Mouse (Mus musculus) midbrain, embryonic 16.5 days (tissue): ENCODE results near the gene Ostm1. TPM values are rescaled to one million over a fixed set of nuclear protein-coding genes. Genes with fewer than 3 reads are reported as not detected.

ENCODE experiments used
- ATAC-seq: fragments of 200-750 bp; cut with Nextera tagmentation; 2 replicates; pipeline ENCODE4 v1.8.0; 2017; ENCODE audit warnings: moderate TSS enrichment
- H3K27ac ChIP-seq: fragments of 300-500 bp; sonication (generic); 2 replicates; pipeline ENCODE4 v1.5.1; 2014; ENCODE audit warnings: mild to moderate bottlenecking, low read length, mixed read lengths
- H3K27me3 ChIP-seq: fragments of 300-500 bp; sonication (generic); 2 replicates; pipeline ENCODE4 v1.6.1; 2014; ENCODE audit warnings: low read depth, low read length, mixed read lengths; ENCODE audit not compliant: control insufficient read depth, insufficient read depth
- H3K36me3 ChIP-seq: fragments of 300-500 bp; sonication (generic); 2 replicates; pipeline ENCODE4 v1.6.1; 2014; ENCODE audit warnings: mild to moderate bottlenecking, low read length, moderate library complexity, mixed read lengths; ENCODE audit not compliant: control insufficient read depth, insufficient read depth
- H3K4me1 ChIP-seq: fragments of 300-500 bp; sonication (generic); 2 replicates; pipeline ENCODE4 v1.6.1; 2014; ENCODE audit warnings: mild to moderate bottlenecking, low read length, mixed read lengths; ENCODE audit not compliant: control insufficient read depth, insufficient read depth
- H3K4me2 ChIP-seq: fragments of 300-500 bp; sonication (generic); 2 replicates; pipeline ENCODE4 v1.6.1; 2014; ENCODE audit warnings: mild to moderate bottlenecking, low read length, mixed read lengths
- H3K4me3 ChIP-seq: fragments of 300-500 bp; sonication (generic); 2 replicates; pipeline ENCODE4 v1.5.1; 2014; ENCODE audit warnings: low read depth, mild to moderate bottlenecking, low read length, moderate library complexity, mixed read lengths
- H3K9ac ChIP-seq: fragments of 300-500 bp; sonication (generic); 2 replicates; pipeline ENCODE4 v1.6.1; 2014; ENCODE audit warnings: low read depth, low read length, mixed read lengths
- H3K9me3 ChIP-seq: fragments of 300-500 bp; sonication (generic); replicated peaks from 2 replicates; pipeline ENCODE4 v1.6.1; 2014; ENCODE audit warnings: mild to moderate bottlenecking, low read length, mixed read lengths; ENCODE audit not compliant: control insufficient read depth, poor library complexity, severe bottlenecking
- WGBS: fragments of 180-500 bp; shearing (Covaris S2); extraction: QIAGEN DNeasy Blood & Tissue Kit; methylation state at CpG from one replicate; pipeline ENCODE4 v1.1.7; 2014; 5-methylcytosine and 5-hydroxymethylcytosine counted together
- polyA plus RNA-seq: library from polyadenylated mRNA; unstranded; fragments of >200 nt; fragmentation: Nextera tagmentation; extraction: Ambion mirVana; gene quantifications from 2 replicates; pipeline ENCODE4 v1.2.1, GENCODE M21; 2015

The Ostm1 gene
- polyA plus RNA-seq, 1 experiment from 2014 or later, result 39.9 TPM

GRCm38 (mm10) chr10:42581694-42582565 is 1.7 kb upstream of the Ostm1 start:
- Histone ChIP-seq H3K4me3 (peak overlapping the region; percentile 37), H3K4me1 (peaks cover 26% of the 10 kb centered on the region), H3K27ac (no peak overlapping the region), H3K27me3 (peaks cover 32% of the 10 kb centered on the region), H3K9me3 (no peaks in the 10 kb centered on the region), H3K9ac (no peak overlapping the region), H3K36me3 (no peaks in the 10 kb centered on the region), H3K4me2 (peak overlapping the region; percentile 61)
- no peak for ATAC-seq
- WGBS, result 2% methylated on average over 45 of the region's 45 CpGs

- ATAC-seq, result no peak
- peak overlapping the region; percentile 61 for H3K4me2 ChIP-seq
- H3K9ac ChIP-seq, result peak overlapping the region; percentile 38; the same call in 1 of the 2 replicates
- no peaks in the 10 kb centered on the region for H3K9me3 ChIP-seq
- under 1% methylated on average over 33 of the region's 44 CpGs for WGBS
- H3K27ac ChIP-seq, result no peak overlapping the region
- peaks cover 26% of the 10 kb centered on the region for H3K4me1 ChIP-seq
- H3K36me3 ChIP-seq, result no peaks in the 10 kb centered on the region
- peak overlapping the region; percentile 37 for H3K4me3 ChIP-seq
- H3K27me3 ChIP-seq, result peaks cover 32% of the 10 kb centered on the region
Measured at GRCm38 (mm10) chr10:42582566-42583110, 984 bp upstream of the Ostm1 start.

GRCm38 (mm10) chr10:42583902-42584435 is 347 bp downstream of the Ostm1 start:
- H3K9ac ChIP-seq, result peak overlapping the region; percentile 50
- H3K27me3 ChIP-seq, result peaks cover 40% of the 10 kb centered on the region
- ATAC-seq, result peak; percentile 15; the same call in 1 of the 2 replicates

GRCm38 (mm10) chr10:42584436-42584983 is 888 bp downstream of the Ostm1 start:
- H3K9ac ChIP-seq, result peak overlapping the region; percentile 50
- under 1% methylated on average over 37 of the region's 37 CpGs for WGBS
- no peaks in the 10 kb centered on the region for H3K9me3 ChIP-seq
- peak overlapping the region; percentile 61 for H3K4me2 ChIP-seq
- H3K27ac ChIP-seq, result peak overlapping the region; percentile 6; the same call in 1 of the 2 replicates
- H3K4me3 ChIP-seq, result peak overlapping the region; percentile 37
- no peak for ATAC-seq
- no peaks in the 10 kb centered on the region for H3K36me3 ChIP-seq
- peaks cover 44% of the 10 kb centered on the region for H3K27me3 ChIP-seq
- H3K4me1 ChIP-seq, result peaks cover 21% of the 10 kb centered on the region

More at GRCm38 (mm10) chr10:42583902-42584435, 347 bp downstream of the Ostm1 start:
- Histone ChIP-seq H3K4me3 (peak overlapping the region; percentile 37), H3K4me1 (peaks cover 23% of the 10 kb centered on the region), H3K27ac (peak overlapping the region; percentile 6; the same call in 1 of the 2 replicates), H3K4me2 (peak overlapping the region; percentile 61), H3K36me3 (no peaks in the 10 kb centered on the region), H3K9me3 (no peaks in the 10 kb centered on the region)
- under 1% methylated on average over 32 of the region's 32 CpGs for WGBS

GRCm38 (mm10) chr10:42585156-42585555 is 1.5 kb downstream of the Ostm1 start:
- H3K9me3 ChIP-seq, result no peaks in the 10 kb centered on the region
- no peaks in the 10 kb centered on the region for H3K36me3 ChIP-seq
- ATAC-seq, result no peak
- H3K27me3 ChIP-seq, result peaks cover 50% of the 10 kb centered on the region
- no peak overlapping the region for H3K9ac ChIP-seq
- H3K27ac ChIP-seq, result no peak overlapping the region
- WGBS, result 3% methylated on average over 8 of the region's 8 CpGs
- peaks cover 16% of the 10 kb centered on the region for H3K4me1 ChIP-seq
- H3K4me2 ChIP-seq, result no peak overlapping the region
- H3K4me3 ChIP-seq, result no peak overlapping the region

- Histone ChIP-seq H3K27ac (no peak overlapping the region), H3K36me3 (no peaks in the 10 kb centered on the region), H3K9ac (no peak overlapping the region), H3K4me2 (no peak overlapping the region), H3K4me3 (no peak overlapping the region), H3K9me3 (no peaks in the 10 kb centered on the region), H3K4me1 (peaks cover 16% of the 10 kb centered on the region), H3K27me3 (peaks cover 53% of the 10 kb centered on the region)
- 13% methylated on average over 22 of the region's 22 CpGs for WGBS
- no peak for ATAC-seq
Measured at GRCm38 (mm10) chr10:42585596-42586305, 2.1 kb downstream of the Ostm1 start.

GRCm38 (mm10) chr10:42587961-42588750 is 4.5 kb downstream of the Ostm1 start:
- no peaks in the 10 kb centered on the region for H3K36me3 ChIP-seq
- no peak overlapping the region for H3K9ac ChIP-seq
- no peak overlapping the region for H3K4me3 ChIP-seq
- peaks cover 19% of the 10 kb centered on the region for H3K4me1 ChIP-seq
- 24% methylated on average over 8 of the region's 8 CpGs for WGBS
- no peak for ATAC-seq
- H3K27me3 ChIP-seq, result peaks cover 60% of the 10 kb centered on the region
- H3K9me3 ChIP-seq, result no peaks in the 10 kb centered on the region
- no peak overlapping the region for H3K27ac ChIP-seq
- H3K4me2 ChIP-seq, result no peak overlapping the region

GRCm38 (mm10) chr10:42589505-42589904 is 5.9 kb downstream of the Ostm1 start:
- H3K27me3 ChIP-seq, result peaks cover 72% of the 10 kb centered on the region
- H3K4me1 ChIP-seq, result peaks cover 10% of the 10 kb centered on the region; the same call in 1 of the 2 replicates
- no peaks in the 10 kb centered on the region for H3K36me3 ChIP-seq
- WGBS, result 17% methylated on average over 5 of the region's 5 CpGs
- H3K4me3 ChIP-seq, result no peak overlapping the region
- H3K27ac ChIP-seq, result no peak overlapping the region
- no peak overlapping the region for H3K9ac ChIP-seq
- H3K4me2 ChIP-seq, result no peak overlapping the region
- no peaks in the 10 kb centered on the region for H3K9me3 ChIP-seq
- no peak for ATAC-seq
